Mouse (Mus musculus): ENCODE data around the gene Dlg2. TPM values are rescaled to one million over a fixed set of nuclear protein-coding genes. Genes with fewer than 3 reads are reported as not detected.

Gene Dlg2
- polyA plus RNA-seq, 1 experiment: not detected

GRCm38 (mm10) chr7:91674401-91674800, 1197.9 kb downstream of the Dlg2 start:
- H3K4me3 ChIP-seq (ENCODE audit: insufficient read depth, low read length): no peak overlapping the region
- H3K4me1 ChIP-seq (ENCODE audit: control insufficient read depth, insufficient read depth, low read length): no peaks in the 10 kb centered on the region
- TF ChIP-seq POLR2A (IDR thresholded peaks at IDR 0.05; ENCODE audit: borderline replicate concordance, low read depth, low read length) (no peak), CTCF (IDR thresholded peaks at IDR 0.05; ENCODE audit: low read depth, low read length) (no peak)
- no peak overlapping the region for H3K27ac ChIP-seq (ENCODE audit: insufficient read depth, low read depth, low read length)

DNA sequence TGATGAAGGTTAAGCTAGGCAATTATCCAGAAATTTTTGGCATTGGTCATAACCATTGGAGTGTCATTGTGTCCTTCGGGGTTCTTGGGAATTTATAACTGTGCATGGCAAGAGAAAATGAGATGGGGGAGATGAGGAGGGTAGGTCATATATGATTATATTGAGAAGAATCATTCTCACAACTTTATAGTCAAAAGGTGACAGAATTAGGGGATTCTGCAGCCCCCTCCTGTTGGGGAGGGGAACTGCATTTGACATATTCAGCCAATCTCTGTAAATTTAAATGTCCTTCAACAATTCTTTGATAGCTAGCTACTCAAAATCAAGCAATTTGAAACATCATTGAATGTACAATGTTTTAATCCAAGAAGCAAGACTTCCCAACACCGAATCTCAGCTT, 1201.5 kb downstream of the Dlg2 start:
- no peak overlapping the region for H3K4me3 ChIP-seq (ENCODE audit: insufficient read depth, low read length)
- TF ChIP-seq POLR2A (IDR thresholded peaks at IDR 0.05; ENCODE audit: borderline replicate concordance, low read depth, low read length): no peak
- TF ChIP-seq CTCF (IDR thresholded peaks at IDR 0.05; ENCODE audit: low read depth, low read length): no peak
- no peaks in the 10 kb centered on the region for H3K4me1 ChIP-seq (ENCODE audit: control insufficient read depth, insufficient read depth, low read length)
- no peak overlapping the region for H3K27ac ChIP-seq (ENCODE audit: insufficient read depth, low read depth, low read length)

- Histone ChIP-seq H3K4me1 (ENCODE audit: control insufficient read depth, insufficient read depth, low read length) (no peaks in the 10 kb centered on the region), H3K27ac (ENCODE audit: insufficient read depth, low read depth, low read length) (no peak overlapping the region), H3K4me3 (ENCODE audit: insufficient read depth, low read length) (no peak overlapping the region)
- TF ChIP-seq CTCF (IDR thresholded peaks at IDR 0.05; ENCODE audit: low read depth, low read length) (no peak), POLR2A (IDR thresholded peaks at IDR 0.05; ENCODE audit: borderline replicate concordance, low read depth, low read length) (no peak)
These were observed 1211.5 kb downstream of the Dlg2 start for GRCm38 (mm10) chr7:91687930-91688329.

DNA sequence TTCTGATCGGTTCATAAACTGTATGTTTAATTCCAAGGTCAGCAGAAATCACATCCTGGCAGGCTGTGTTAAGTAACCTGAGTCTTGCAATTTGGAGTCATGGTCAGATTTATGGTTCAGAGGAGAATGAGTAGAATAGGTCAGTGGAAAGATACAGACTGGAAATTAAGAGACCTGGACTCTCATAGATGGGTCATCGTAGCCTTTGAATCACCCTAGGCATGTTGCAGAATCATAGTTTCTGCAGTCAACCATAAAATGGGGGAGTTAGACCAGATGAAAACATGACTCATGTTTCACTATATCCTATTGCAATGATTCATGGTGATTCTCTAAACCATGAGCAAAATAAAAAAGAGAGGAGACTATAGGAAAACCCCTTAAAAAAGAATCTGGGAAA, 1213.4 kb downstream of the Dlg2 start:
- Histone ChIP-seq H3K4me3 (ENCODE audit: insufficient read depth, low read length) (no peak overlapping the region), H3K27ac (ENCODE audit: insufficient read depth, low read depth, low read length) (no peak overlapping the region), H3K4me1 (ENCODE audit: control insufficient read depth, insufficient read depth, low read length) (no peaks in the 10 kb centered on the region)
- no peak for TF ChIP-seq POLR2A (IDR thresholded peaks at IDR 0.05; ENCODE audit: borderline replicate concordance, low read depth, low read length)
- no peak for TF ChIP-seq CTCF (IDR thresholded peaks at IDR 0.05; ENCODE audit: low read depth, low read length)

GRCm38 (mm10) chr7:91709853-91710252, 1233.4 kb downstream of the Dlg2 start:
- no peak for TF ChIP-seq CTCF (IDR thresholded peaks at IDR 0.05; ENCODE audit: low read depth, low read length)
- no peak for TF ChIP-seq POLR2A (IDR thresholded peaks at IDR 0.05; ENCODE audit: borderline replicate concordance, low read depth, low read length)
- Histone ChIP-seq H3K27ac (ENCODE audit: insufficient read depth, low read depth, low read length) (no peak overlapping the region), H3K4me1 (ENCODE audit: control insufficient read depth, insufficient read depth, low read length) (no peaks in the 10 kb centered on the region), H3K4me3 (ENCODE audit: insufficient read depth, low read length) (no peak overlapping the region)

GRCm38 (mm10) chr7:91711184-91711583, 1234.7 kb downstream of the Dlg2 start:
- no peak overlapping the region for H3K4me3 ChIP-seq (ENCODE audit: insufficient read depth, low read length)
- no peak for TF ChIP-seq POLR2A (IDR thresholded peaks at IDR 0.05; ENCODE audit: borderline replicate concordance, low read depth, low read length)
- TF ChIP-seq CTCF (IDR thresholded peaks at IDR 0.05; ENCODE audit: low read depth, low read length): no peak
- H3K27ac ChIP-seq (ENCODE audit: insufficient read depth, low read depth, low read length): no peak overlapping the region
- H3K4me1 ChIP-seq (ENCODE audit: control insufficient read depth, insufficient read depth, low read length): no peaks in the 10 kb centered on the region

GRCm38 (mm10) chr7:91715776-91716175, 1239.3 kb downstream of the Dlg2 start:
- H3K27ac ChIP-seq (ENCODE audit: insufficient read depth, low read depth, low read length): no peak overlapping the region
- TF ChIP-seq POLR2A (IDR thresholded peaks at IDR 0.05; ENCODE audit: borderline replicate concordance, low read depth, low read length) (no peak), CTCF (IDR thresholded peaks at IDR 0.05; ENCODE audit: low read depth, low read length) (no peak)
- H3K4me1 ChIP-seq (ENCODE audit: control insufficient read depth, insufficient read depth, low read length): no peaks in the 10 kb centered on the region
- H3K4me3 ChIP-seq (ENCODE audit: insufficient read depth, low read length): no peak overlapping the region

DNA sequence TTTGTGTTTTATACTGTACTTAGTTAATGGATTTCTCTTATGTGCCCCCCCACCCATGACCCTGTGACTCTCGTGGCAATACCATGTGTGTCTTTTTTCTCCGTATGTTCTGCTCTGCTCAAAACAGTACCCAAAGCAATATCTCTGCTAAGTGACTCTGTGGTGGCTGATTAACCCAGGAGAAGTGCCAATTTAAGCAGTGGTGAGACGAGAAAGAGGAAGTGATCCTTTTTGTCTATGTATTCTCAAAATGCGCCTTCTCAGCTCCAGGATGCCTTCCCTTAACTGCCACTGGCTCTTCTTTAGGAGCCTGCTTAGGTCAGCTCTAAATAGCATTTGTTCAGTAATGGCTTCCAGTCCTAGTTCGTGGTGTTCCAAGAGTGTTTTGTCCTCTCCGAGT, 1240.2 kb downstream of the Dlg2 start:
- TF ChIP-seq POLR2A (IDR thresholded peaks at IDR 0.05; ENCODE audit: borderline replicate concordance, low read depth, low read length) (no peak), CTCF (IDR thresholded peaks at IDR 0.05; ENCODE audit: low read depth, low read length) (no peak)
- Histone ChIP-seq H3K27ac (ENCODE audit: insufficient read depth, low read depth, low read length) (no peak overlapping the region), H3K4me3 (ENCODE audit: insufficient read depth, low read length) (no peak overlapping the region), H3K4me1 (ENCODE audit: control insufficient read depth, insufficient read depth, low read length) (no peaks in the 10 kb centered on the region)

- no peak overlapping the region for H3K4me3 ChIP-seq (ENCODE audit: insufficient read depth, low read length)
- TF ChIP-seq POLR2A (IDR thresholded peaks at IDR 0.05; ENCODE audit: borderline replicate concordance, low read depth, low read length): no peak
- TF ChIP-seq CTCF (IDR thresholded peaks at IDR 0.05; ENCODE audit: low read depth, low read length): no peak
- no peak overlapping the region for H3K27ac ChIP-seq (ENCODE audit: insufficient read depth, low read depth, low read length)
- H3K4me1 ChIP-seq (ENCODE audit: control insufficient read depth, insufficient read depth, low read length): no peaks in the 10 kb centered on the region
These were observed 1243.8 kb downstream of the Dlg2 start for GRCm38 (mm10) chr7:91720318-91720717.

DNA sequence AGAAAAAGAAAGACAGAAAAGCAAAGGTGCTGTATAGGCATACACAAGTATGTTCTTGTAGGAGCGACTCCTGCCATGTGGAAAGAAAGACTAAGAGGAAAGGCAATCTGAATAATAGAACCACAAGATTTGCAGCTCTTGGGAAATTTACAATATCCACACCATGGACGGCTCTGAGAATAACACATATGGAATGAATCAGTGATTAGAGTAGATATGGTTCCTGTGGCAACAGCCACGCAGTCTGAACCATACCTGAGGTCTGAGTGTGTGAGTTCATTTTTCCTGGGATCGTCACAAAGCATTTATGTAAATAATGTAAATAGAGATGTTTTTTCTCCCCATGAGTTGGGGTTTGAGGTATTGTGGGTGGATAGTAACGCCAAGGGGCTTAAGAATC, 1247.9 kb downstream of the Dlg2 start:
- no peak for TF ChIP-seq CTCF (IDR thresholded peaks at IDR 0.05; ENCODE audit: low read depth, low read length)
- no peak for TF ChIP-seq POLR2A (IDR thresholded peaks at IDR 0.05; ENCODE audit: borderline replicate concordance, low read depth, low read length)
- Histone ChIP-seq H3K27ac (ENCODE audit: insufficient read depth, low read depth, low read length) (no peak overlapping the region), H3K4me3 (ENCODE audit: insufficient read depth, low read length) (no peak overlapping the region), H3K4me1 (ENCODE audit: control insufficient read depth, insufficient read depth, low read length) (no peaks in the 10 kb centered on the region)

DNA sequence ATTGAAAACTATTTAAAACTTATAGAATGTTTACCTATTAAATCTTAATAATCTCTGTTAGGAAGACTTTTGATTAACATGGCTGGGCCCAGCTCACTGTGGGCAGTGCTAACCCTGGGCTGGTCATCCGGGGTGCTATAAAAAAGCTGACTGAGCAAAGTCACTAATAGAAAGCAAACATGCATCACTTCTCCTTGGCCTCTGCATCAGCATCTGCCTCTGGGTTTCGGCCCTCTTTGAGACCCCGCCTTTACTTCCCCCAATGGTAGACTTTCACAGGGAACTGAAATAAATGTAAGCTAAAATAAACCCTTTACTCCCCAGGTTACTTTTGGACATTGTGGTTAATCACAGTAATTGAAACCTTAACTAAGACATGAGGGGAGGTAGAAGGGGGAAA, 1264.3 kb downstream of the Dlg2 start:
- no peak overlapping the region for H3K27ac ChIP-seq (ENCODE audit: insufficient read depth, low read depth, low read length)
- no peak overlapping the region for H3K4me3 ChIP-seq (ENCODE audit: insufficient read depth, low read length)
- TF ChIP-seq POLR2A (IDR thresholded peaks at IDR 0.05; ENCODE audit: borderline replicate concordance, low read depth, low read length) (no peak), CTCF (IDR thresholded peaks at IDR 0.05; ENCODE audit: low read depth, low read length) (no peak)
- no peaks in the 10 kb centered on the region for H3K4me1 ChIP-seq (ENCODE audit: control insufficient read depth, insufficient read depth, low read length)

All from bone marrow macrophage, adult 2 months (primary cell).